Mouse (Mus musculus) heart, embryonic 10.5 days (tissue): ENCODE data around the gene Mast4. TPM values are rescaled to one million over a fixed set of nuclear protein-coding genes. Genes with fewer than 3 reads are reported as not detected.

ENCODE experiments used
- DNase-seq: peaks from one replicate; pipeline ENCODE4 v3.0.0-alpha.2; 2017; ENCODE audit warnings: low spot score
- H3K27ac ChIP-seq: fragments of 300-500 bp; sonication (generic); 2 replicates; pipeline ENCODE4 v1.5.1; 2016; ENCODE audit warnings: mild to moderate bottlenecking
- H3K27me3 ChIP-seq: fragments of 300-500 bp; sonication (generic); 2 replicates; pipeline ENCODE4 v1.6.1; 2016; ENCODE audit warnings: mild to moderate bottlenecking; ENCODE audit not compliant: poor library complexity, insufficient read depth, severe bottlenecking
- H3K36me3 ChIP-seq: fragments of 300-500 bp; sonication (generic); 2 replicates; pipeline ENCODE4 v1.6.1; 2016; ENCODE audit warnings: mild to moderate bottlenecking, moderate library complexity
- H3K4me1 ChIP-seq: fragments of 300-500 bp; sonication (generic); 2 replicates; pipeline ENCODE4 v1.6.1; 2016; ENCODE audit warnings: mild to moderate bottlenecking
- H3K4me3 ChIP-seq: fragments of 300-500 bp; sonication (generic); 2 replicates; pipeline ENCODE4 v1.5.1; 2016; ENCODE audit warnings: mild to moderate bottlenecking, moderate library complexity
- H3K9me3 ChIP-seq: fragments of 300-500 bp; sonication (generic); 2 replicates; pipeline ENCODE4 v1.6.1; 2016; ENCODE audit warnings: mild to moderate bottlenecking, moderate library complexity
- WGBS: fragments of 180-500 bp; shearing (Covaris S2); methylation state at CpG from one replicate; pipeline ENCODE4 v1.1.7; 2016; 5-methylcytosine and 5-hydroxymethylcytosine counted together
- polyA plus RNA-seq: library from polyadenylated mRNA; unstranded; fragments of >200 nt; fragmentation: Nextera tagmentation; extraction: Ambion mirVana; gene quantifications from 2 replicates; pipeline ENCODE4 v1.2.1, GENCODE M21; 2016

Mast4 gene
- polyA plus RNA-seq, 1 experiment from 2014 or later = 33.2 TPM

DNA sequence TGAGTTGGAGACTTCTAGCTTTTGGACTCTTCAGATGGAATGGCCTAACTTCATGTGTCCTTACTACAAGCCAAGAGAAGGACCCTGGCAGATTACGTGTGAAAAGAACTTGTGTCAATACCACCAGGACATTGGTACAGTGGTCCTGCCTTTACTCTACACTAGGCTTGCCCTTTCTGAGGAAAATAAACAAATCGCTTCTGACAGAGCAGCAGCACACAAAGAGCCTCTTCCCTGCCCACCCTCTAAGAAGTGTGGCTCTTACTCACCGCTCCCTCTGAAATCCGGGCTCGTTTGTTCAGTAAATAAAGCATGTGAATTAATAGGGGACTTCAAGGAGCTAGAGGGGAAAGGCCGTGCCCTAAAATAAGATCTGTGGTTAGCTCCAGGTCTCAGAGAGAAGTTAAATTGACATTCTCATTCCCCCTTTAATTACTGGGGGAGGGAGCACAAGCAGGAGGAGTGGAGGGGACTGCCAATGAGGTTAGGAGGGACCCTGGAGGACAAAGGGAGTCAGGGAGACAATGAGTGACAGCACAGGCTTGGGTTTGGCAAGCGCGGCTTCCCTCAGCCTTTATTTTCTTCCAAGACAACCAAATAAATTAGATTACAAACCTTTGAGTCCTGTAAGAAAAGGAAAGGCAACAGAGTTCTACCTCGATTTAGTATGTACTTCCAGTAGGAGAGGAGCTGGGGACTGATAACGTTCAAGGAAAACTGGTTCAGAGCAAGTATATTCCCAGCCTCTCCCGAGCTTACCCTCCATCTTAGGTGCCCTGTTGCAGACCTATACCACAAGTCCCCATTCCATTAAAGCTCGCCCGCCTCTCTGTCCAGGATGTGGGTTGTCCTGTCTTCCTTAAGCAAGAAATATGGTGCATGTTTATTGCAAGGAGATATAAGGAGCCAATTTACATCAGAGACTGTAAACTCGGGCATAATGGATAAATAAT, 85.9 kb downstream of the Mast4 start:
- Histone ChIP-seq H3K27ac (no peak overlapping the region; the same call in 1 of the 2 replicates), H3K4me1 (peaks cover 9% of the 10 kb centered on the region; the same call in 1 of the 2 replicates), H3K9me3 (no peaks in the 10 kb centered on the region), H3K27me3 (no peaks in the 10 kb centered on the region), H3K36me3 (no peaks in the 10 kb centered on the region), H3K4me3 (no peak overlapping the region)
- DNase-seq = no peak
- WGBS = 50% methylated on average over 14 of the region's 14 CpGs

DNA sequence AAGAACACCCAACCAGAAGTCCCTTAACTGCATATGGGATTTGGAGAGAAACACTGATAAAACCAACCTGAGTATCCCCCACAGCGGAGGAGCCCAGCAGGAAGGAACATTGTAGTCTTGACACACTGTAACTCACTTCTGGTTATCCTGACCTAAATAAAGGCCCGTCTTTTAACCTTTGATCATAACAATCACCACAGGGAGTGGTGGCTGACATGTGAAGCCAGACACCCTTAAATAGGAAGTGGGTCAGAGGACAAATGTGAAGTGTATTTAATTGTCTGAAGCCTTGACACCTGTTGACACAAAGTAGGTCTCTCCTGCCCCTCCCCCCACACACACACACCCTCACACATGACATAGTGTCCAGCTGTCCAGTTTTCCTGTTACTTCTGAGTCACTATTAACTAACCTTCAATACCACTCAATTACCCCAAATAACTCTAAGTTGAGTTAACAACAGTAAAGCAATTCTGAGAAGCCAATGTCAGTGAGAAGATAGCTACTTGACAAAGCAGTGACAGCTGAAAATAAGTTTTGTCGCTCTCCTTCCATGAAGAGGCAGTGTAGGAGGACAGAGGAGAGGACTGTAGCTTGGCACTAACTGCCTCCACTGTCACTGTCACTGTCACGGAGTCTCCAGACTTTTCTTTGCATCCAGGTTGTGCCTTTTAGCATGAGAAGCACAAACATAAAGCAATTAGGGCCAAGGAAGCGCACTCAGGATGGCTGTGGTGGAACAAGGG, 87.2 kb downstream of the Mast4 start:
- H3K36me3 ChIP-seq = no peaks in the 10 kb centered on the region
- no peaks in the 10 kb centered on the region for H3K27me3 ChIP-seq
- no peak overlapping the region for H3K4me3 ChIP-seq
- no peak overlapping the region for H3K27ac ChIP-seq
- WGBS = 69% methylated on average over 5 of the region's 5 CpGs
- H3K9me3 ChIP-seq = no peaks in the 10 kb centered on the region
- no peak for DNase-seq
- H3K4me1 ChIP-seq = peaks cover 9% of the 10 kb centered on the region; the same call in 1 of the 2 replicates

DNA sequence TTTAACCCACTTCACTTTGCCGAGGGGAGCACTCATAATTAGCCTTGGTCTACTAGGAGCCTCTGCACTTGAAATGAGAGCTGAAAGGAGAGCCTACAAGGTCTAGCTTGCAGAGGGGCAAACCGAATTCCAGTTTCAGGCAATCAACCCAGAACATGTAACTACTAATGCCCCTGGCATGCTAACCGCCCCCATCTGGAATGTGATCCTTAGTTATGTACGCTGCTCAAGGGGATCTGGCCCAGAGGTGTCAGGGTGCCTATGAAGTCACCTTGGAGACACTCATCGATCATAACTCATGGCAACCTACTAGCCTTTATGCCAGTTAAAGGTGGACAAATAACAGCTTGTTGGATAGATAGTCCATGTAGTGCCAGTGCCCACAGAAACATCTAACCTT, 88.9 kb downstream of the Mast4 start:
- WGBS = 83% methylated on average over 5 of the region's 5 CpGs
- Histone ChIP-seq H3K27ac (no peak overlapping the region), H3K27me3 (no peaks in the 10 kb centered on the region), H3K4me1 (peaks cover 9% of the 10 kb centered on the region; the same call in 1 of the 2 replicates), H3K36me3 (no peaks in the 10 kb centered on the region), H3K9me3 (no peaks in the 10 kb centered on the region), H3K4me3 (no peak overlapping the region)
- DNase-seq = no peak

DNA sequence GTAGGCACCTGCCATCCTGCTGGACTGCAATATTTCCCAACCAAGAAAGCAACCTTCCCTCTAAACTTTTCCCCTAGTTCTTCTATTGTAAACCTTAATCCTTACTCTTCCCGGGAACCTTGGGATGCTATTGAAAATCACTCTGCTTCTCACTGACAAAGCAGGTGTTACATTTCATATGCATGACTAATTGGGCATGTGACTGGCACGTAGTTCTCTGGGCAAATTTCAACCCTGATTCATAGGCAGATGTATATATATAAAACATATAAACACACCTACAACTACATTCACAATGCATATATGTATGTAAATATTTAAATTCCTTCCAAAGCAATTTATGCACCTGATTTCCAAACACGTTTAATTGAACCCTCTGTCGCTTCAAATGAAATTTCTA, 90.2 kb downstream of the Mast4 start:
- Histone ChIP-seq H3K27me3 (no peaks in the 10 kb centered on the region), H3K27ac (no peak overlapping the region), H3K9me3 (no peaks in the 10 kb centered on the region), H3K36me3 (no peaks in the 10 kb centered on the region), H3K4me3 (no peak overlapping the region), H3K4me1 (peaks cover 9% of the 10 kb centered on the region; the same call in 1 of the 2 replicates)
- no peak for DNase-seq
- 78% methylated on average over 4 of the region's 4 CpGs for WGBS

DNA sequence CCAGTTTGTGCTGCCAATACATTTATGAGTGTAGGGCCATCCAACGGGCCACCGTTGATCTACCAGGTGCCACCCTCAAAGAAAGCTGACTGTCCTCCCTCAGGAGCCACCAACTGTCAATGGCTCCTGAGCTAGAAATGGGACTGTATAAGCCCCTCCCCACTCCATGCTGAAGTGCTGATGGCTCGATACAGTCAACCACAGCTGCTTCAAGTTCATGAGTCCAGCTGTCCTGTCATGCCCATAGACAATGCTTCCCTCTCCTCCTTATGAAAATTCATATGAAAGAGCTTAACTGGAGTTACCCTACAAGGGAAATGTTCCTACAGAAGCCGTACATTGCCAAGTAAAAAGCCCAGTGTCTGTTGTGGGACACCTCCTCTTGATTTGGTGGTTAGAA, 93.2 kb downstream of the Mast4 start:
- H3K27me3 ChIP-seq = no peaks in the 10 kb centered on the region
- H3K4me1 ChIP-seq = no peaks in the 10 kb centered on the region
- DNase-seq = peak; percentile 13
- H3K9me3 ChIP-seq = no peaks in the 10 kb centered on the region
- H3K27ac ChIP-seq = no peak overlapping the region
- H3K36me3 ChIP-seq = no peaks in the 10 kb centered on the region
- 88% methylated on average over 4 of the region's 4 CpGs for WGBS
- no peak overlapping the region for H3K4me3 ChIP-seq

DNA sequence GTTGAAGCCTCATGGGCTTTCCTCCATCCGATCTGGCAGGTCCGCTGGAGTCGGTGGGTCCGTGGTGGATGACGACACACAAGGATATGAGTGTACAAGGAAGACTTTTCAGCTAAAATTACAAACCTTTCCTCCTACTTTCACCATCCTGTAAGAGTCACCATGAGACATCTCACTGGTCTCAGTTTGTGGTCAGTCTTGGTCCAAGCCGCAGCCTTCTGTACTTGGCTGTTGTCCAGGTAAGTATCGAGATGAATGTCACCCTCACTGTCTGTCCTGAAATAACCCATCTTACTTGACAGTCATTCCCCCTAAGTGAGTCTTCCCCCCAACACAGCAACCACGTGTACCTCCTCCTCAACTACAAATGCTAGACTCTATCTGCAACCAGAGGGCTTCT, 94.6 kb downstream of the Mast4 start:
- Histone ChIP-seq H3K36me3 (no peaks in the 10 kb centered on the region), H3K27me3 (no peaks in the 10 kb centered on the region), H3K9me3 (no peaks in the 10 kb centered on the region), H3K27ac (no peak overlapping the region), H3K4me1 (no peaks in the 10 kb centered on the region), H3K4me3 (no peak overlapping the region)
- DNase-seq = peak; percentile 31
- WGBS = 90% methylated on average over 8 of the region's 8 CpGs

DNA sequence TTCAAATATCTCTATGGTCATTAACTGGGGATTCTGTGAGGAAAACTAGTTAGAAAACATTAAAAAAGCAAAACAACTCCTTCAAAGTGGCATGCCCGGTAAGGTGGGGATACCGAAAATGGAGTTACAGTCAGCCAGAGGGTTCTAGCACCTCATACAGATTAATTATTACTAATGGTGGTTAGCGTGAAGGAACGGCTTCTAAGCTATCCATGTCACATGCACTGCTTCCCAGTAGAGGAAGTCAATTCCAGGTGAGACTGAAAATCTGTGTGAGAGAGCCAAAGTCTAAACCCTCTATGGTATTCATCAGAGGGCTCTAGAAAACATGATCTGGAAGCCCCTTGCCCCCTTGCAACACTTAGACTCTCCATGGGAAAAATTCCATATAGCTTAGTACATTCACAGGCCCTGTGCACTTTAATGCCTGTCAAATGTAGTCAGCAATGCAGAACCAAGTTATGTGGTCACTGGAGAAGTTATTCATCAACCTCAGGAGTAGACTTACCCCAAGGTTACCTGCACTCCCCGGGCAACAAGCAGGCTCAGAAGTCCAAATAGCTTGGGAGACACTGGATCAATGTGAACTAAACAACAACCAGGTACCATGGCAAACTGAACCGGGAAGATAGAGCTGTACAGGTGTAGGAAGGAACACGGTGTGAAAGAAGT, 96.1 kb downstream of the Mast4 start:
- 88% methylated on average over 7 of the region's 7 CpGs for WGBS
- H3K27ac ChIP-seq = no peak overlapping the region
- DNase-seq = peak; percentile 45
- no peaks in the 10 kb centered on the region for H3K4me1 ChIP-seq
- no peak overlapping the region for H3K4me3 ChIP-seq
- no peaks in the 10 kb centered on the region for H3K27me3 ChIP-seq
- no peaks in the 10 kb centered on the region for H3K9me3 ChIP-seq
- no peaks in the 10 kb centered on the region for H3K36me3 ChIP-seq

DNA sequence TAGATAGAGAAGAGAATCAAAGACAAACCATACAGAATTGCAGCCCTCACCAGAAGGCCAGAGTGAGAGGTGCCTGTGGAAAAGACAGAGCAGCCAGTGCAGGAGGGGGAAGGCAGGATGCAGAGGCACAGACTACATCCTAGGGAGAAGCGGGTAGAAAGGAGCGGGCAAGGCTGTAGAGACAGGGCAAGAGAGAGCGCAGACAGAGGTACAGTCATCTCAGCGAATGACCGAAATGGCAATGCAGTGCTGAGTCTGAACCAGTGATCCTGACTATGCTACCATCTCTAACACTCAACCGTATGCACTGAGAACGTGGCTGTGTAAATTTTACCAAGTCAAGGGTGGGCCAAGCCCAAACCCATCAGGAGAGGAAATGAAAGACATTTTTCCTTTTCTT, 102.1 kb downstream of the Mast4 start:
- Histone ChIP-seq H3K4me1 (no peaks in the 10 kb centered on the region), H3K4me3 (no peak overlapping the region), H3K27me3 (no peaks in the 10 kb centered on the region), H3K36me3 (no peaks in the 10 kb centered on the region), H3K9me3 (no peaks in the 10 kb centered on the region), H3K27ac (no peak overlapping the region)
- peak; percentile 61 for DNase-seq
- 94% methylated on average over 7 of the region's 7 CpGs for WGBS

DNA sequence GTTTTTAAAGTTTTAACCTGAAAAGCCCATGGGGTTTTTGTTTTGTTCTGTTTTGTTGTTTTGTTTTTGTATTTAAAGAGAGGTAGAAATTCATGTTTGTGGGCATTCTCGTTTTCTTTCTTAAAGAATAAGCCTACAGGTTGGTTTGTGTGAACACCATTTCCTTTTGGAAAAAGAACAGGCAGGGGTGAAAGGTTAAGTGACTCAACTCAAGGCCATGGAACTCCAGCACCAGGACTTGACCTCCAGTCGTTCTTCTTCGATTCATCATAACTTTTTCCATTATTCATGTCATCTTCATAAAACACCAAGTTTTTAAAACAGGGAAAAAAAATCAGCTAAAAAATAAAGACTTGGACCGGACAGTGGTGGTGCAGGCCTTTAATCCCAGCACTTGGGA, 105.2 kb downstream of the Mast4 start:
- Histone ChIP-seq H3K4me1 (peaks cover 11% of the 10 kb centered on the region), H3K27ac (no peak overlapping the region), H3K9me3 (no peaks in the 10 kb centered on the region), H3K4me3 (no peak overlapping the region), H3K27me3 (no peaks in the 10 kb centered on the region), H3K36me3 (no peaks in the 10 kb centered on the region)
- DNase-seq = no peak
- 81% methylated on average over 4 of the region's 4 CpGs for WGBS

DNA sequence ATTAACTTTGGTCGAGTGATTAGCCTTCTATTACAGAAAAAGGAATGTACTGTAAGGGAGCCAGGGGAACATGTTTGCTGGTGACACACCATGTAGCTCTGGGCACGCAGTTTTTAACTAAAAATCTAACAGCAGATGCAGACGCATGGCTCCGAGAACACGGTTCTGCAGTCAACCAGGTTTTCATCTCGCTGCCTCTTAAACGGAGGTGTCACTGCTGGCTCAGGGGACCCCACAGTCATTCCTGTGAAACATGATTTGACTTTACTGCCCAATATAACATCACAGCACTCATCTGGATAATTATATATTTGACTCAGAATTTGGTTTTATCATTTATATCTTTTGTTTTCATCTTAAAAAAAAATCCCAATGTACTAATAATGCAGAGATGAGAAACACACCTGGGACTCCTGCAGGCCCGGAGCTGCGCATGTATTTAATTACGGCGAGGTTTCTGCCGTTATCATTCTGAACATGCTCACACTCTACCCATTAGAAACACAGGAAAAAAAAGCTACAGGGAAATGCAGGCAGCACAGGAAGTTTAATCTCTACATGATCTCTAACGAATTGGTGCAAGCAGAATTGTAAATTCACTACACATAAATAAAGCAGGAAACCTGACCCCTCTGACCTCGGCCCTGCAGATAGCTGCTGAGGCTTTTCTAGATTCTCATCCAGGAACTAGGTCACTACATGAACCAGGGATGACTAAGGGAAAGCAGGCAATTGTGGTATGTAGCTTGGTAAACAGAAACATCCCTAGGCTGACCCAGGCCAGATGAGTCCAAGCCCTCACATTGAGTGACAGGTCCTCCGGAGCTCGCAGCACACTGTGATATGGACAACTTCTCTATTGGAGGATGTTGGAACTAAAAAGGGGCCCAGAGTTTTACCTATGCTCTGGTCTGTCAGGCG, 108.1 kb downstream of the Mast4 start:
- H3K4me1 ChIP-seq = peaks cover 11% of the 10 kb centered on the region
- 52% methylated on average over 17 of the region's 17 CpGs for WGBS
- no peak overlapping the region for H3K4me3 ChIP-seq
- peak; percentile 68 for DNase-seq
- no peaks in the 10 kb centered on the region for H3K27me3 ChIP-seq
- no peaks in the 10 kb centered on the region for H3K9me3 ChIP-seq
- H3K27ac ChIP-seq = no peak overlapping the region
- H3K36me3 ChIP-seq = no peaks in the 10 kb centered on the region

DNA sequence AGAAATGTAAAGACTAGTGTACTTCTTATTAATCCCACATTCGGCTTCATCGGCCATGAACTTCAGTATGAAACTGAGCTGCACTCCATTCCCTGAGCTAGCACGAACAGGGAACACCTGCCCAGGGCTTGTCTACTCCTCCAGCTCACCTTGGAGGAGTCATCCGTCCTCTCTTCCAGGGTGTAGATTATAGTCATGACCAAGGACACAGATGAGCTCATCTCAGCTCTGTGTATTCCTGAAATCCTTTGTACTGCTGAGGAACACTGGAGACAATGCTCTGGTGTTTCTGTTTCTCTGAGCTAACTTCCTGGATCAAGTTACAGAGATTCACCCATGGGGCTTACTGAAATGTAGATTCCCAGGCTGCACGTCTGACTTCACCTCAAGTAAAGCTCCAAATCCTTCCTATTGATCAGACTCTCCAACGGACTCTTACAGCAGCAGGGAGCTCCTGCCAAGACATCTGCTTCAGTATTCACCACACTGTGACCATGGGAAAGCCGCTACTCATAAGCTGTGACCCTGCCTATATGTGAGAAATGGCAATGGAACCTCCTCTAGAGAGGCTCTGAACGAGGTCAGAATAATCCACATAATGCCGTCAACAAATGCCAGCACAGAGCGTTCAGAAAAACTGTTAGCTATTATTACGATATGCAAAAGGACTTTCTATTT, 108.9 kb downstream of the Mast4 start:
- Histone ChIP-seq H3K27me3 (no peaks in the 10 kb centered on the region), H3K27ac (no peak overlapping the region), H3K36me3 (no peaks in the 10 kb centered on the region), H3K4me3 (no peak overlapping the region), H3K9me3 (no peaks in the 10 kb centered on the region), H3K4me1 (peaks cover 18% of the 10 kb centered on the region)
- 59% methylated on average over 11 of the region's 11 CpGs for WGBS
- peak; percentile 53 for DNase-seq
